Mouse (Mus musculus): ENCODE results near the gene Mlx. TPM values are rescaled to one million over a fixed set of nuclear protein-coding genes. Genes with fewer than 3 reads are reported as not detected.
A peak's percentile ranks its signal among the peaks of the same experiment; 100 is the strongest.

Gene Mlx
- polyA plus RNA-seq, 1 experiment from 2014 or later, result 50.5 TPM

GRCm38 (mm10) chr11:101069391-101070188 is 17.5 kb upstream of the Mlx start, which contains the start of gene Naglu:
Gene Naglu, plus strand, starts transcription at chr11:101070012.
- Histone ChIP-seq H3K9me3 (no peaks in the 10 kb centered on the region), H3K4me1 (peaks cover 17% of the 10 kb centered on the region), H3K27me3 (peaks cover 37% of the 10 kb centered on the region), H3K4me2 (replicated peaks) (peak within 1 kb of the TSS; percentile 99), H3K36me3 (no peaks in the 10 kb centered on the region), H3K4me3 (peak within 1 kb of the TSS; percentile 75), H3K27ac (no peak within 1 kb of the TSS), H3K9ac (peak within 1 kb of the TSS; percentile 84)
- WGBS, result 5% methylated on average over 35 of the region's 35 CpGs
- peak; percentile 70 for ATAC-seq (ENCODE audit: low FRiP score, low read depth)

DNA sequence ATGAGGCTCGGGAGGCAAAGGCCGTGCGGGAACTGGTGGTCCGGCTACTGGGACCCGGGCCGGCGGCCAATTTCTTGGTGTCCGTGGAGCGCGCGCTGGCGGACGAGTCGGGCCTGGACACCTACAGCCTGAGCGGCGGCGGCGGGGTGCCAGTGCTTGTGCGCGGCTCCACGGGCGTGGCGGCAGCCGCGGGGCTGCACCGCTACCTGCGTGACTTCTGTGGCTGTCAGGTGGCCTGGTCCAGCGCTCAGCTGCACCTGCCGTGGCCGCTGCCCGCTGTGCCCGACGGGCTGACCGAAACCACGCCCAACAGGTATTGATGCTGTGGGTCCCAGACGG is 16.9 kb upstream of the Mlx start:
- WGBS, result under 1% methylated on average over 30 of the region's 36 CpGs
- peak overlapping the region; percentile 99 for H3K4me2 ChIP-seq (replicated peaks)
- H3K4me1 ChIP-seq, result peaks cover 16% of the 10 kb centered on the region
- H3K27ac ChIP-seq, result no peak overlapping the region
- H3K4me3 ChIP-seq, result peak overlapping the region; percentile 75
- H3K36me3 ChIP-seq, result no peaks in the 10 kb centered on the region
- peak overlapping the region; percentile 84 for H3K9ac ChIP-seq
- peak; percentile 42 for ATAC-seq (ENCODE audit: low FRiP score, low read depth)
- peaks cover 37% of the 10 kb centered on the region for H3K27me3 ChIP-seq
- no peaks in the 10 kb centered on the region for H3K9me3 ChIP-seq

- peaks cover 16% of the 10 kb centered on the region for H3K4me1 ChIP-seq
Observed at GRCm38 (mm10) chr11:101070987-101071386, 16.1 kb upstream of the Mlx start.

DNA sequence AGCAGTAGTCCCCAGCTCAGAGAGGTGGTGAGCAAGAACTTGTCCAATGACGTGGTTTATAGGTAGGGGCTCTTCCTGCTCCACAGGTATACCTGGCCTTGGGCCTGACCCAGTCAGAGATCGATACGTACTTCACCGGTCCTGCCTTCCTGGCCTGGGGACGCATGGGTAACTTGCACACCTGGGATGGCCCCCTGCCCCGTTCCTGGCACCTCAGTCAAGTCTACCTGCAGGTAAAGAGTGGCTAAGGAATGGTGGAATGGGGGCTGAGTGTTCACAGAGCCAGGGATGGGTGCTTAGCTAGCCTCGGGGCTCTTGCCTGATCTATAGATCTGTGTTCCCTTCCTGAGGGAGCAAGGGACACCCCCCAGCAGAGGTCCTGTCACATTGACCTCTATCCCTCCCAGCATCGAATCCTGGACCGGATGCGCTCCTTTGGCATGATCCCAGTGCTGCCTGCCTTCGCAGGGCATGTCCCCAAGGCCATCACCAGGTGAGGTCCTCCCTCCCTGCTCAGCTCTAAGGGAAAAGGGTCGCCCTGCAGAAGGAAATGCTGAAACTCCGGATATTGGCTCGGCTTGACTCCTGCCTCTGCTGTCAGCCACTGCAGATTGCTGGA is 15.2 kb upstream of the Mlx start:
- no peak for ATAC-seq (ENCODE audit: low FRiP score, low read depth)
- 70% methylated on average over 14 of the region's 14 CpGs for WGBS
- Histone ChIP-seq H3K9me3 (no peaks in the 10 kb centered on the region), H3K4me1 (peaks cover 8% of the 10 kb centered on the region), H3K4me2 (replicated peaks) (no peak overlapping the region), H3K27me3 (peaks cover 49% of the 10 kb centered on the region), H3K27ac (no peak overlapping the region), H3K9ac (no peak overlapping the region), H3K36me3 (peaks cover 4% of the 10 kb centered on the region; the same call in 1 of the 2 replicates), H3K4me3 (no peak overlapping the region)

More at GRCm38 (mm10) chr11:101070987-101071386, 16.1 kb upstream of the Mlx start:
- H3K9me3 ChIP-seq, result no peaks in the 10 kb centered on the region
- H3K27ac ChIP-seq, result no peak overlapping the region
- peak overlapping the region; percentile 75; the same call in 1 of the 2 replicates for H3K4me3 ChIP-seq
- H3K4me2 ChIP-seq (replicated peaks), result peak overlapping the region; percentile 99
- H3K9ac ChIP-seq, result peak overlapping the region; percentile 31; the same call in 1 of the 2 replicates
- H3K36me3 ChIP-seq, result no peaks in the 10 kb centered on the region
- WGBS, result 66% methylated on average over 6 of the region's 6 CpGs
- no peak for ATAC-seq (ENCODE audit: low FRiP score, low read depth)
- peaks cover 39% of the 10 kb centered on the region for H3K27me3 ChIP-seq

DNA sequence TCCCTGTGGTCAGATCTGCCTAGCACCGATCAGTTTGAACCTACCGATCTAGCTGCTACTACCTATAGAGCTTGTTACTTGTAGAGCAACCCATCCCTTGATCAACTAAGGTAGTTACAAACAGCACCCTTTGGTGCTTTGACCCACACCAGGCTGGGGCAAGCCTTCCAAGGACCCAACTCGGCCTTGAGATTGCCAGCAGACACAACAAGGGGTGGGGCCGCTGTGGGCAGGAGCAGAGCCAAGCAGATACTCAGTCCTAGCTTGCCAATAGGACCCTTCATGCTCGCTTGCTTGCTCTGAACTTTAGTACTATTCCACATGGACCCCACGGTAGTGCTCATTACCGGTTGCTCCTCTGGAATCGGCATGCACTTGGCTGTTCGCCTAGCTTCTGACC is 9.0 kb upstream of the Mlx start, which contains the start of gene Hsd17b1:
Hsd17b1 (plus strand) TSS at position 291 of the 400 bp plus-strand sequence.
- peaks cover 15% of the 10 kb centered on the region for H3K4me1 ChIP-seq
- WGBS, result 68% methylated on average over 9 of the region's 9 CpGs
- no peak for ATAC-seq (ENCODE audit: low FRiP score, low read depth)
- H3K36me3 ChIP-seq, result peaks cover 7% of the 10 kb centered on the region; the same call in 1 of the 2 replicates
- no peak within 1 kb of the TSS for H3K4me2 ChIP-seq (replicated peaks)
- no peak within 1 kb of the TSS for H3K9ac ChIP-seq
- no peak within 1 kb of the TSS for H3K4me3 ChIP-seq
- H3K9me3 ChIP-seq, result no peaks in the 10 kb centered on the region
- peaks cover 67% of the 10 kb centered on the region for H3K27me3 ChIP-seq
- H3K27ac ChIP-seq, result no peak within 1 kb of the TSS

DNA sequence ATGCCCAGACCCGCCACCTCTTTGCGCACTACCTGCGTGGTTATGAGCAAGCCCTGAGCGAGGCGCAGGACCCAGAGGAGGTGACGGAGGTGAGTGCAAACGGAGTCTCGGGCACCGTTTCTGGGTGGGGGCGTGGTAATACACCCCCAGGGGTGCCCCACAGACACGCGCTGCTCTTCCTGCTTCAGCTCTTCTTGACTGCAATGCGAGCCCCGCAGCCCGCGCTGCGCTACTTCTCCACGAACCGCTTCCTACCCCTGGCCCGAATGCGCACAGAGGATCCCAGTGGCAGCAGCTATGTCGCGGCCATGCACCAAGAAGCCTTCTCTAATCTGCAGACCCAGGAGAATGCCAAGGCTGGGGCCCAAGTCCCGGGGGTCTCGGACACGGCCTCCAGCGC is 7.3 kb upstream of the Mlx start:
- peaks cover 61% of the 10 kb centered on the region for H3K27me3 ChIP-seq
- H3K9ac ChIP-seq, result no peak overlapping the region; the same call in 1 of the 2 replicates
- H3K4me1 ChIP-seq, result peaks cover 25% of the 10 kb centered on the region
- WGBS, result 2% methylated on average over 27 of the region's 27 CpGs
- H3K9me3 ChIP-seq, result no peaks in the 10 kb centered on the region
- H3K36me3 ChIP-seq, result peaks cover 9% of the 10 kb centered on the region
- H3K27ac ChIP-seq, result no peak overlapping the region
- ATAC-seq (ENCODE audit: low FRiP score, low read depth), result no peak
- peak overlapping the region; percentile 49 for H3K4me2 ChIP-seq (replicated peaks)
- H3K4me3 ChIP-seq, result peak overlapping the region; percentile 20

- peaks cover 16% of the 10 kb centered on the region for H3K36me3 ChIP-seq
- ATAC-seq (ENCODE audit: low FRiP score, low read depth), result no peak
- peaks cover 61% of the 10 kb centered on the region for H3K27me3 ChIP-seq
- peaks cover 25% of the 10 kb centered on the region for H3K4me1 ChIP-seq
- H3K4me3 ChIP-seq, result no peak overlapping the region
- H3K9ac ChIP-seq, result no peak overlapping the region
- WGBS, result 64% methylated on average over 5 of the region's 5 CpGs
- H3K4me2 ChIP-seq (replicated peaks), result no peak overlapping the region
- H3K9me3 ChIP-seq, result no peaks in the 10 kb centered on the region
- no peak overlapping the region for H3K27ac ChIP-seq
Observed at GRCm38 (mm10) chr11:101080421-101080820, 6.7 kb upstream of the Mlx start.

DNA sequence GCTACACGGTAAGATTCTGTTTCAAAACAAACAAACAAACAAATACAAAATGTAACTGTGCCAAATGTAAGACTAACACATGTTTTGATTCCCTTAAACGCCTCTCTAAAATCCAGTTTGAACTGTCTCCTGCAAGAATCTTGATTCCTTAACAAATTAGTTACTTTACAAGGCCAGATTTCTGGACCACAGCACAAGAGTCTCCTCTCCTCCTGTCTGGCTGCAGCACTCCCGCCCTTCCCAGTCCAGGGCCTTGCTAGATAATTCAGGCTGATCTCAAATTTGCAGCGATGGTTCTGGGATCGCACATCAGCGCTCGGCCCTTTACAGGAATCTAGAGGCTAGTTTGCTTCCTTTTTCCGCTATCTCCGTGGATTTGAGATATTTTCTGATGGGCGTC is 5.4 kb upstream of the Mlx start:
- no peak for ATAC-seq (ENCODE audit: low FRiP score, low read depth)
- peak overlapping the region; percentile 62 for H3K9ac ChIP-seq
- H3K4me2 ChIP-seq (replicated peaks), result peak overlapping the region; percentile 91
- 0 out of 2 replicates have a peak overlapping the region, but pooled peaks have one; percentile 85 for H3K27ac ChIP-seq
- H3K4me3 ChIP-seq, result peak overlapping the region; percentile 89
- peaks cover 35% of the 10 kb centered on the region for H3K4me1 ChIP-seq
- 7% methylated on average over 10 of the region's 10 CpGs for WGBS
- H3K27me3 ChIP-seq, result peaks cover 52% of the 10 kb centered on the region
- peaks cover 20% of the 10 kb centered on the region for H3K36me3 ChIP-seq
- H3K9me3 ChIP-seq, result no peaks in the 10 kb centered on the region

GRCm38 (mm10) chr11:101082208-101083082 is 4.6 kb upstream of the Mlx start, which contains the start of gene Coasy:
Gene Coasy, plus strand, starts transcription at chr11:101082565.
- no peaks in the 10 kb centered on the region for H3K9me3 ChIP-seq
- H3K36me3 ChIP-seq, result peaks cover 15% of the 10 kb centered on the region
- peaks cover 44% of the 10 kb centered on the region for H3K27me3 ChIP-seq
- H3K4me3 ChIP-seq, result peak within 1 kb of the TSS; percentile 89
- H3K4me2 ChIP-seq (replicated peaks), result peak within 1 kb of the TSS; percentile 91
- under 1% methylated on average over 51 of the region's 51 CpGs for WGBS
- peak within 1 kb of the TSS; percentile 85 for H3K27ac ChIP-seq
- peak; percentile 91 for ATAC-seq (ENCODE audit: low FRiP score, low read depth)
- peak within 1 kb of the TSS; percentile 85 for H3K9ac ChIP-seq
- peaks cover 37% of the 10 kb centered on the region for H3K4me1 ChIP-seq

- 30% methylated on average over 19 of the region's 19 CpGs for WGBS
- H3K4me1 ChIP-seq, result peaks cover 45% of the 10 kb centered on the region
- H3K27me3 ChIP-seq, result peaks cover 37% of the 10 kb centered on the region
- peak overlapping the region; percentile 85 for H3K9ac ChIP-seq
- H3K9me3 ChIP-seq, result no peaks in the 10 kb centered on the region
- peak overlapping the region; percentile 91 for H3K4me2 ChIP-seq (replicated peaks)
- peaks cover 15% of the 10 kb centered on the region for H3K36me3 ChIP-seq
- peak overlapping the region; percentile 85 for H3K27ac ChIP-seq
- ATAC-seq (ENCODE audit: low FRiP score, low read depth), result no peak
- H3K4me3 ChIP-seq, result peak overlapping the region; percentile 89
Observed at GRCm38 (mm10) chr11:101083083-101083697, 3.9 kb upstream of the Mlx start.

GRCm38 (mm10) chr11:101084246-101084645 is 2.8 kb upstream of the Mlx start:
- peak overlapping the region; percentile 91; the same call in 1 of the 2 replicates for H3K4me2 ChIP-seq (replicated peaks)
- no peak for ATAC-seq (ENCODE audit: low FRiP score, low read depth)
- WGBS, result 73% methylated on average over 14 of the region's 14 CpGs
- no peak overlapping the region for H3K9ac ChIP-seq
- no peaks in the 10 kb centered on the region for H3K9me3 ChIP-seq
- peaks cover 49% of the 10 kb centered on the region for H3K4me1 ChIP-seq
- no peak overlapping the region for H3K27ac ChIP-seq
- H3K4me3 ChIP-seq, result 0 out of 2 replicates have a peak overlapping the region, but pooled peaks have one; percentile 1
- peaks cover 23% of the 10 kb centered on the region for H3K36me3 ChIP-seq
- peaks cover 26% of the 10 kb centered on the region for H3K27me3 ChIP-seq
